Mouse (Mus musculus) MEL (cell line): ENCODE data around the gene Slc7a5.

Source experiments
- CHD2 ChIP-seq: IDR thresholded peaks from 2 replicates; pipeline ENCODE4 v1.6.1; 2011; ENCODE audit warnings: low read length, improper control_type of control experiment
- CTCF ChIP-seq, 3 experiments: IDR thresholded peaks in 2 of 3; conservative IDR thresholded peaks in 1 of 3; 2 replicates each; pipeline ENCODE4 v1.5.1; 2011 to 2012; ENCODE audit warnings: low read length in 3 of 3, low read depth in 2 of 3, mild to moderate bottlenecking in 2 of 3, improper control_type of control experiment in 1 of 3, inconsistent platforms in 1 of 3, mixed read lengths in 1 of 3, moderate library complexity in 1 of 3; ENCODE audit not compliant: control insufficient read depth in 1 of 3, insufficient read depth in 1 of 3, poor library complexity in 1 of 3, severe bottlenecking in 1 of 3
- POLR2A ChIP-seq, 2 experiments: IDR thresholded peaks; 2 replicates each; pipeline ENCODE4 v1.6.1; 2011 to 2012; ENCODE audit warnings: low read length in 2 of 2, mild to moderate bottlenecking in 2 of 2, control low read depth in 1 of 2, improper control_type of control experiment in 1 of 2, low read depth in 1 of 2, moderate library complexity in 1 of 2; ENCODE audit not compliant: control insufficient read depth in 1 of 2, insufficient read depth in 1 of 2, poor library complexity in 1 of 2
- ZNF384 ChIP-seq: IDR thresholded peaks from 2 replicates; pipeline ENCODE4 v1.6.1; 2012; ENCODE audit warnings: low read depth, mild to moderate bottlenecking, inconsistent platforms, low read length, improper control_type of control experiment

DNA sequence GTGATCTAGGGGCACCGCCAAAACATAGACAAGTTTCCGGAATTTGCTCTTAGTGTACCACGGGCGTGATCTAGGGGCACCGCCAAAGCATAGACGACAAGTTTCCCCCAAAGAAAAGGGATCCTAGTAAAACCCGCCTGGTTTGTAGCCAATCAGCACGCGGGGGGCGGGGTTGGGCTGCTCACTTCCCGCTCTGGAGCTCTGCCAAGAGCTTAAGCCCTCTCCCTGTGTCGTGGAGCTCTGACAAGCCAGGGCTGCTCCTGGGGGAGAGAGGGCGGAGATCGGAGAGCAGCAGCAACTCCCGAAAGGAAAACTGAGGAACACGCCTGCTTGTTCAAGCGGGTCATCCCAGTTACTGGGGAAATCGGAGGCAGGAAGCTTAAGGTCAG lies 40.3 kb upstream of the Slc7a5 start:
- TF ChIP-seq CTCF (IDR thresholded peaks at IDR 0.05 in 2 of 3, conservative IDR thresholded peaks at IDR 0.05 in 1 of 3; ENCODE audit: control insufficient read depth in 1 of 3, insufficient read depth in 1 of 3, low read depth in 2 of 3, low read length in 3 of 3, poor library complexity in 1 of 3, severe bottlenecking in 1 of 3) (no peak), CHD2 (peak; percentile 40; the same call in 1 of the 2 replicates), ZNF384 (no peak), POLR2A (IDR thresholded peaks at IDR 0.05; ENCODE audit: control insufficient read depth in 1 of 2, insufficient read depth in 1 of 2, low read depth in 1 of 2, low read length in 2 of 2, poor library complexity in 1 of 2) (peak; percentile 63 to 68)
